Mouse (Mus musculus): Measurements from ENCODE around the gene Pygo2. TPM values are rescaled to one million over a fixed set of nuclear protein-coding genes. Genes with fewer than 3 reads are reported as not detected.

Gene Pygo2
- polyA plus RNA-seq, 1 experiment, result not detected

DNA sequence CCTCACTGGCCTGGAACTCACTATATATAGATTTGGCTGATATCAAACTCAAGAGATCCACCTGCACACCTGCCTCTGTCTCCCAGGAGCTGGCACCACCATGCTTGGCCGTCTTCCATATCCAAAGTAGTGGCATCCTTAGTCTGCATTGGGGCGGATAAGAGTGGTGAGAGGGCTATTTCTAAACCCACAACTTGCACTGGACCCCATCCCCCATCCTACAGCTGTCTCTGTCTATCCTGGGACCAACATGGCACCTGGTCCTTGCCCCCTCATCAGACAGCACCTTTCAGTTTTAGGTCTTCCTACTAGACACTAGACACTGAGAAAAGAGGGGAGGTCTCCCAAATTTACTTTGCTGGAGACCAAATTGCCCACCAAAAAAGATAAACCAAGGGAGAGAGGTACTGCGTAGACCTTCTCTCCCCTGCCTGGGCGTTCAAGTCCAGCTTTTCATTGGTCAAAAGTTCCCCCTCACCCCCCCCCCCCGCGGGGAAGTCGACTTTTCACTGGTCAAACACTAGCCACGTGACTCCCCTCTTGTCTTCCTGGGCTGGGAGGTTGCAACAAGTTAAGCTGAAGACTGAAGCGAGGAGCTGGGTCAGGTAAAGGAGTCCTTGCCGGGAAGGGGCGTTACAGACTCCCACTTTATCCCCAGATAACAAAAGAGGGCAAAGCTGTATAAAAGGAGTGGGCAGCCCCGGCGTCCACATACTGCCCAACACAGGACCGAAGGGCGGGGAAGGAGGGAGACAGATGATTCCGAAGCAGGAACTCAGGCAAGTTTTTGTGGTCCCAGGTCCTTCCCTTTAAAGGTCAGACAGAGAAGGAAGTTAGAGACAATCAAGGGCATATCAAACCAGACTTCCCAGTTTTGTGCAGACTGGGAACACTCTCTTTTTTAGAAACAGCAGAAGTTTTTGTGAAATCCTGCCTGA, 6.4 kb downstream of the Pygo2 start, which contains the start of gene Pbxip1:
Pbxip1 (plus strand) TSS at position 531 of the 938 bp plus-strand sequence.
- WGBS, result 11% methylated on average over 16 of the region's 16 CpGs
- H3K4me3 ChIP-seq (ENCODE audit: insufficient read depth, low read depth, low read length), result peak within 1 kb of the TSS; percentile 43
- no peak for TF ChIP-seq POLR2A (IDR thresholded peaks at IDR 0.05; ENCODE audit: insufficient read depth, low read depth, low read length)
- no peak for TF ChIP-seq CTCF (IDR thresholded peaks at IDR 0.05; ENCODE audit: insufficient read depth, low read depth, low read length)
- peaks cover 27% of the 10 kb centered on the region for H3K4me1 ChIP-seq (ENCODE audit: control insufficient read depth, insufficient read depth, low read length)
- H3K27ac ChIP-seq (ENCODE audit: insufficient read depth, low read depth, low read length), result peak within 1 kb of the TSS; percentile 59

DNA sequence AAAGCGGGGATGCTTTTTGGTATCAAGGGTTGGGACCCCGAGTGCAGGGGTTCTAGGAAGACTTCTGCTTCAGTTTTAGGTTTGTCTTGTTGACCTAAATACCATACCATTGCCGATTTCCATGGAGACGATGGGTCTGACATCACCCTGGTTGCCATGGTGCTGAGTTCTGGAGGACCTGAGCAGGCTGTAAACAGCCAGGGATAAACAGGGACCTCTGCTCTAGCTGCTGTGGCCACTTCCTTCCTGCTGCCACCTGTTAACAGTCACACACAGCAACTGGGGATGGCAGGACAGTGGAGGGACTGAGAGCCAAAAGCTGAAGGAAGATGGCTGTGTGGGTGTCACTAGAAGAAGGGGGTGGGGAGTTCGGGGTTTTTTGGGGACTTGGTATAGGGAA, 7.3 kb downstream of the Pygo2 start:
- Histone ChIP-seq H3K4me1 (ENCODE audit: control insufficient read depth, insufficient read depth, low read length) (peaks cover 24% of the 10 kb centered on the region), H3K4me3 (ENCODE audit: insufficient read depth, low read depth, low read length) (peak overlapping the region; percentile 13; the same call in 1 of the 2 replicates), H3K27ac (ENCODE audit: insufficient read depth, low read depth, low read length) (peak overlapping the region; percentile 59)
- 13% methylated on average over 5 of the region's 5 CpGs for WGBS
- TF ChIP-seq POLR2A (IDR thresholded peaks at IDR 0.05; ENCODE audit: insufficient read depth, low read depth, low read length) (no peak), CTCF (IDR thresholded peaks at IDR 0.05; ENCODE audit: insufficient read depth, low read depth, low read length) (no peak)

DNA sequence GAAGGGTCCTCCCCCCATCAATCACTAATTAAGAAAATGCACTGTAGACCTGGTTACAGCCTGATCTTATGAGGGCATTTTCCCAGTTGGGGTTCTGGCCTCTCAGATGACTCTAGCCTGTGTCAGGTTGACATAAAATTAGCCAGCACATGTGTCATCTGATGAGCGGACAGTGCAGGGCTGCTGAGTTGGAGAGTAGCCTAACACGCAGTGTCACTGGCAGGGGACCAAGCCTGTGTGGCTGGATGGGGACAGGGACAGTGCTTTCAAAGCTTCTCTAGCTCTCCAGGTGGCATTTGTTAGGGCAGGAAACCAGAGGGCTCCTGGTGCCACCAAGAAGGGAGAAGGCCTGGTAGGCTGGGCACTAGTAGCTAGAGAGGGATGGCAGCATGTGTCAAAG, 10.7 kb downstream of the Pygo2 start:
- TF ChIP-seq POLR2A (IDR thresholded peaks at IDR 0.05; ENCODE audit: insufficient read depth, low read depth, low read length) (no peak), CTCF (IDR thresholded peaks at IDR 0.05; ENCODE audit: insufficient read depth, low read depth, low read length) (no peak)
- WGBS, result 91% methylated on average over 2 of the region's 2 CpGs

DNA sequence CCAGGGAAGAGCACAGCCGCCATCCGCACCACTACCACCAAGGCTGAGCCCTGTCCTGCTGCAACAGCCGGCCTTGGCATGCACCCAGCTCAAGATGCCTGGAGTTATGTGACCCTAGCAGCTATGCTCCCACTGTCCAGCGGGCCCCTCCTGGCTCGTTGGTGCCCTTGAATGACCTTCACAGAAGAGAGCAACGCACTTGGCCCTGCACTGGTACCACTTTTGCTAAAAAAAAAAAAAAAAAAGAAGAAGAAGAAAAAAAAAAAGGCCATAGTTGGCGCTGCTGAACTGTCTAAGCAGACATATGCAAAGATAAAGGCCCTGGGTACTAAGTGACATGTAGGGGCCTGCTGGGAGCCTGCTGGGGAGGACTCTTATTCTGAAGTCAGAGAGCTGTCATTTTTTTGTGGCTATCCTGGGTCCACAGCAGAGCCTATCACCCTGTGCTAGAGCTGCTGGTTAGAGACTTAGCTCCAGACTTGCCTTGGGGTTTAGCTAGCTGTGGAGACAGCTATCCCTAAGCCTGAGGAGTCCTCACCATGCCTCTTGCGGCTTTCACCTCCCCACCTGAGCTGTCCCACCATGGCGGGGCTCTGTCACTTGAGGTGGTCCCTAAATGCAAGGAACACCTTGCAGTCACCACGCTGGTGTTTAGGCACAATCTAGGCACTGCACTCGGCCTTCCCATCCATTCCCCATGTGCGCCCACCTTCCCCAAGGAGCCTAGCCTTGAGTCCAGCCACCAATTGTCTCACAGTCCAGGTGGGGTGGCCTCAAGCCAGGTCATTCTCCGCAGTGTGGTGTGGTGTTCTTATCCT, 18.9 kb downstream of the Pygo2 start:
- Histone ChIP-seq H3K27ac (ENCODE audit: insufficient read depth, low read depth, low read length) (no peak overlapping the region), H3K4me3 (ENCODE audit: insufficient read depth, low read depth, low read length) (no peak overlapping the region), H3K4me1 (ENCODE audit: control insufficient read depth, insufficient read depth, low read length) (peaks cover 8% of the 10 kb centered on the region)
- 67% methylated on average over 13 of the region's 13 CpGs for WGBS
- TF ChIP-seq POLR2A (IDR thresholded peaks at IDR 0.05; ENCODE audit: insufficient read depth, low read depth, low read length) (no peak), CTCF (IDR thresholded peaks at IDR 0.05; ENCODE audit: insufficient read depth, low read depth, low read length) (no peak)

More for the DNA sequence above, 10.7 kb downstream of the Pygo2 start:
- H3K27ac ChIP-seq (ENCODE audit: insufficient read depth, low read depth, low read length), result no peak overlapping the region
- no peak overlapping the region for H3K4me3 ChIP-seq (ENCODE audit: insufficient read depth, low read depth, low read length)
- peaks cover 17% of the 10 kb centered on the region for H3K4me1 ChIP-seq (ENCODE audit: control insufficient read depth, insufficient read depth, low read length)

DNA sequence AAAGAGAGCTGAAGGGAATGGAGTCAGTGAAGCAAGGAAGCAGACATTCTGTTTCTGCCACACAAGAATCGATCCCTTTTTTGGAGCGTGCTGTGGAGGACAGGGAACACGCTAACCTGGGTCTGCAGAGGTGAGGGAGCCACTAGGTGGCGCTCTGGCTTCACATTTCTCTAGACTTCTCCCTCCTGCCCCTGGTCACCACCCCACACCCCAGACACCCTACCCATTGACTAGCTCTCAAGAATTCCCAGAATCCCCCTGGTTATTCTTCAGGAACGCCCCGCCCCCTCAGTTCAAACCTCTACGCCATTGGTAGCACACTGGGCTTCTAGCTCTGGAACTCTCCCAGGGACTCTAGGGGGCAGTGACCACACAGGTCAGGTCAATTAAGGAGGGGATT, 19.5 kb downstream of the Pygo2 start:
- Histone ChIP-seq H3K4me1 (ENCODE audit: control insufficient read depth, insufficient read depth, low read length) (peaks cover 8% of the 10 kb centered on the region), H3K27ac (ENCODE audit: insufficient read depth, low read depth, low read length) (no peak overlapping the region), H3K4me3 (ENCODE audit: insufficient read depth, low read depth, low read length) (no peak overlapping the region)
- 27% methylated on average over 7 of the region's 7 CpGs for WGBS
- peak; percentile 67; the same call in 1 of the 2 replicates for TF ChIP-seq CTCF (IDR thresholded peaks at IDR 0.05; ENCODE audit: insufficient read depth, low read depth, low read length)
- no peak for TF ChIP-seq POLR2A (IDR thresholded peaks at IDR 0.05; ENCODE audit: insufficient read depth, low read depth, low read length)

DNA sequence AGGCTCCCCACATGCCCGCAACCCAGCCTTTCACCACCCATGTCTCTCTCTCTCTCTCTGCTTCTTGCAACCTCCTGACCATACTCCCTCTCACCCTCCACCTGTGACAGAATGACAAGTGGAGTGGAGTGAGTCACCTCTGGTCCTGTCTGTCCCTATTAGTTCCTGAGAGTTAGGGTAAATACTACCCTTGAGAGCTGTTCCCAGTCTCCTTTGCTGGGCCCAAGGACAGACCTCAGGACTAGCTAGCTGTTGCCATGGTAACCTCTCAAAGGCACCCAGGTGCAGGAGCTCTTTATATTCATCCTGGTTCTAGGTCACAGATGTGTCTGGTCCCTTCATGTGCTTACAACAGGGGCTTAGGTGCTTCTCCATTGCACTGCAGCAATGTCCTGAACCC, 21.9 kb downstream of the Pygo2 start:
- TF ChIP-seq POLR2A (IDR thresholded peaks at IDR 0.05; ENCODE audit: insufficient read depth, low read depth, low read length), result no peak
- no peak for TF ChIP-seq CTCF (IDR thresholded peaks at IDR 0.05; ENCODE audit: insufficient read depth, low read depth, low read length)
- Histone ChIP-seq H3K4me3 (ENCODE audit: insufficient read depth, low read depth, low read length) (no peak overlapping the region), H3K27ac (ENCODE audit: insufficient read depth, low read depth, low read length) (no peak overlapping the region), H3K4me1 (ENCODE audit: control insufficient read depth, insufficient read depth, low read length) (peaks cover 8% of the 10 kb centered on the region)
- 100% methylated on average over 1 of the region's 1 CpGs for WGBS

DNA sequence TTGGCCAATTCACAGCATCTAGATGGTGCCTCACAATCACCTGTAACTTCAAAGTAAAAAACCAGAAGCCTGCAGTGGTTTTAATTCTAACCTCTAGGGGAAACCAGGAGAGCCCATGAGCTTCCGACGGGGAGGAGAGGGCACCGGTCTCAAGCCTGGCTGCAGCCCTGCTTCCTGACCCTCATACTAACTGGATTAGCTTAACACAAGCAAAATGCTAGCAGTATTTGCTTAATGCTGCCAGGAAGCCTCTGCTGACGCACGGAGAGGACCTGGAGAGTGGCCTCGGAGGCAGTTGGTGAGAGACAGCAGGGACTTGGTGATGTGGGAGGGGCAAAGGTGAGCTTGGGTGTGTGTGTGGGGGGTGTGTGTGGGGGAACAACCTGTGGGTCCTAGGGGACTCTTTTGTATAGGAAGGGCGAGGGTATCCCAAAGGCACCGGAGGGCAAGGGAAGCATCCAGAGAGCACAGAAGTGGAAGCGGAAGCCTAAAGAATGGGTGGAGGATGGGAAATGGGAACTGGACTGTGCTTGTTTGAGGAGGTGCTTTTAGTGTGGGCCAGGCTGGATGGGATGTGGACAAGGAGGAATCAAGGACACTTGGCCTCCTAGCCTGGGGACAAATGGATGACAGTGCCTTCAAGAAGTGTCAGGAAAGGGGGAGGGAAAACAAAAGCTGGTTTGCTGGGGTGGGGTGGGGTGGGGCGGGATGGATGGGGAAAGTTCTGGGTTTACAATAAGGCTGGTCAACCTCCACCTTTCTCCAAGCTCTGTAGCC, 24.6 kb downstream of the Pygo2 start, which contains the start of gene Pmvk:
Pmvk (plus strand) TSS at position 141 of the 777 bp plus-strand sequence.
- Histone ChIP-seq H3K4me3 (ENCODE audit: insufficient read depth, low read depth, low read length) (no peak within 1 kb of the TSS), H3K4me1 (ENCODE audit: control insufficient read depth, insufficient read depth, low read length) (peaks cover 10% of the 10 kb centered on the region), H3K27ac (ENCODE audit: insufficient read depth, low read depth, low read length) (no peak within 1 kb of the TSS)
- no peak for TF ChIP-seq POLR2A (IDR thresholded peaks at IDR 0.05; ENCODE audit: insufficient read depth, low read depth, low read length)
- no peak for TF ChIP-seq CTCF (IDR thresholded peaks at IDR 0.05; ENCODE audit: insufficient read depth, low read depth, low read length)
- 73% methylated on average over 10 of the region's 10 CpGs for WGBS

DNA sequence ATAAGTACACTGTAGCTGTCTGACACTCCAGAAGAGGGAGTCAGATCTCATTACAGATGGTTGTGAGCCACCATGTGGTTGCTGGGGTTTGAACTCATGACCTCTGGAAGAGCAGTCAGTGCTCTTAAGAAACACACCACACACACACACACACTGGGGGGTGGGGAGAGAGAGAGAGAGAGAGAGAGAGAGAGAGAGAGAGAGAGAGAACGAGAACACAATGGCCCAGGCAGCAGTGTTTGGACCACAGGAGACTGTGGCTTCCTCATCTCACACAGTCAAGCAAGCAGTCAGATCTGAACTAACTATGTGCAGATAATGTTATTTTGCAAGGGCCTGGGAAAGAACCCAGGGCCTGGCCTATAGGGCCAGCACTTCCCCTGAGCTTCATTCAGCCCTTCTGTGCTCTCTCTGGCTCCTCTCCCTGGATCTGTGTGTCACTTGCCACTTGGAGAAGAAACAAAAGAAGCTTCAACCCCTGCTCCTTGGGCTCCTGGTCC, 25.8 kb downstream of the Pygo2 start:
- TF ChIP-seq POLR2A (IDR thresholded peaks at IDR 0.05; ENCODE audit: insufficient read depth, low read depth, low read length), result no peak
- WGBS, result 92% methylated on average over 1 of the region's 1 CpGs

More for the DNA sequence above, 25.8 kb downstream of the Pygo2 start:
- Histone ChIP-seq H3K4me1 (ENCODE audit: control insufficient read depth, insufficient read depth, low read length) (peaks cover 17% of the 10 kb centered on the region), H3K4me3 (ENCODE audit: insufficient read depth, low read depth, low read length) (no peak overlapping the region), H3K27ac (ENCODE audit: insufficient read depth, low read depth, low read length) (no peak overlapping the region)
